Mouse (Mus musculus): ENCODE measurements at regions not wholly inside any gene's neighbourhood (a gene's known extent, or its start where the extent isn't known, plus 50 kb on each side); places are given as distances from the start of the nearest gene placed in this dataset.
A peak's percentile ranks its signal among the peaks of the same experiment; 100 is the strongest.

- H3K27me3 ChIP-seq (replicated peaks), result no peaks in the 10 kb centered on the region
Observed at GRCm38 (mm10) chr15:63665517-63665916, 179.5 kb downstream of the Gsdmc2 start.

GRCm38 (mm10) chr15:63664877-63665276 is 180.1 kb downstream of the Gsdmc2 start:
- no peak overlapping the region for H3K4me2 ChIP-seq
- no peaks in the 10 kb centered on the region for H3K27me3 ChIP-seq (replicated peaks)
- H3K4me3 ChIP-seq, result no peak overlapping the region
- ATAC-seq, result no peak
- H3K9me3 ChIP-seq (replicated peaks), result no peaks in the 10 kb centered on the region
- H3K27ac ChIP-seq, result no peak overlapping the region
- H3K4me1 ChIP-seq, result 0 out of 2 replicates have a peak, but pooled peaks cover 4% of the 10 kb centered on the region
- no peaks in the 10 kb centered on the region for H3K36me3 ChIP-seq
- no peak overlapping the region for H3K9ac ChIP-seq
- WGBS (ENCODE audit: insufficient replicate concordance), result 67% methylated on average over 2 of the region's 2 CpGs

More at GRCm38 (mm10) chr15:63665517-63665916, 179.5 kb downstream of the Gsdmc2 start:
- H3K4me3 ChIP-seq, result no peak overlapping the region
- H3K4me1 ChIP-seq, result 0 out of 2 replicates have a peak, but pooled peaks cover 4% of the 10 kb centered on the region
- no peak for ATAC-seq
- H3K36me3 ChIP-seq, result no peaks in the 10 kb centered on the region
- H3K4me2 ChIP-seq, result no peak overlapping the region
- H3K9ac ChIP-seq, result no peak overlapping the region
- H3K9me3 ChIP-seq (replicated peaks), result no peaks in the 10 kb centered on the region
- H3K27ac ChIP-seq, result no peak overlapping the region
- 57% methylated on average over 4 of the region's 4 CpGs for WGBS (ENCODE audit: insufficient replicate concordance)

- Histone ChIP-seq H3K9ac (no peak overlapping the region), H3K27ac (no peak overlapping the region), H3K9me3 (replicated peaks) (no peaks in the 10 kb centered on the region), H3K4me1 (peaks cover 17% of the 10 kb centered on the region), H3K36me3 (no peaks in the 10 kb centered on the region), H3K27me3 (replicated peaks) (no peaks in the 10 kb centered on the region), H3K4me2 (no peak overlapping the region), H3K4me3 (no peak overlapping the region)
- WGBS (ENCODE audit: insufficient replicate concordance), result 64% methylated on average over 3 of the region's 3 CpGs
- ATAC-seq, result no peak
Observed at GRCm38 (mm10) chr15:63662183-63662582, 182.8 kb downstream of the Gsdmc2 start.

- Histone ChIP-seq H3K9ac (no peak overlapping the region), H3K4me1 (peaks cover 24% of the 10 kb centered on the region), H3K27me3 (replicated peaks) (no peaks in the 10 kb centered on the region), H3K27ac (peak overlapping the region; percentile 53), H3K4me2 (no peak overlapping the region), H3K4me3 (no peak overlapping the region), H3K9me3 (replicated peaks) (no peaks in the 10 kb centered on the region), H3K36me3 (no peaks in the 10 kb centered on the region)
- 0 out of 2 replicates have a peak, but pooled peaks have one; percentile 30 for ATAC-seq
- 26% methylated on average over 9 of the region's 9 CpGs for WGBS (ENCODE audit: insufficient replicate concordance)
Observed at GRCm38 (mm10) chr15:63658031-63658521, 186.9 kb downstream of the Gsdmc2 start.

GRCm38 (mm10) chr15:63652216-63652961 is 192.6 kb downstream of the Gsdmc2 start:
- Histone ChIP-seq H3K4me2 (no peak overlapping the region), H3K36me3 (no peaks in the 10 kb centered on the region), H3K9me3 (replicated peaks) (no peaks in the 10 kb centered on the region), H3K4me3 (no peak overlapping the region), H3K4me1 (peaks cover 32% of the 10 kb centered on the region), H3K27ac (no peak overlapping the region), H3K9ac (no peak overlapping the region), H3K27me3 (replicated peaks) (no peaks in the 10 kb centered on the region)
- ATAC-seq, result peak; percentile 20; the same call in 1 of the 2 replicates
- 24% methylated on average over 11 of the region's 11 CpGs for WGBS (ENCODE audit: insufficient replicate concordance)

DNA sequence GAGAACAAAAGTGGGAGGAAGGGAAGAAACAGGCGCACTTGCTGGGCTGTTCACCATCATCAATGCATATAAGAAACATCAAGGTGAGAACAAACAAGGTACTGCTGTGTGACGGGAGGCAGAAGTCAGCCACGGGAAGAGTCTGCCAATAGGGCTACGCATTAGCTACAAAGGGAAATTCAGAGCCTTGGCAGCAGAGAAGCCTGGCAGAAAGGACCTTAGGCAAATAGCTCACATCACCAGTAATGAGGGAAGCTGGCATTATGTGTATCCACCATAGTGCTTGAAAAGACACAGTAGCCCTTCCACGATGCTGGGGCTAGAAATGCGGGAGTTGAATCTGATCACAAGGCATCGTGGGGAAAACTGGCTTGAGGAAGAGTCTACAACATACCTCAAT is 193.9 kb downstream of the Gsdmc2 start:
- WGBS (ENCODE audit: insufficient replicate concordance), result 82% methylated on average over 7 of the region's 7 CpGs
- Histone ChIP-seq H3K27me3 (replicated peaks) (no peaks in the 10 kb centered on the region), H3K9ac (no peak overlapping the region), H3K27ac (no peak overlapping the region), H3K36me3 (no peaks in the 10 kb centered on the region), H3K4me2 (no peak overlapping the region), H3K4me1 (peaks cover 24% of the 10 kb centered on the region), H3K9me3 (replicated peaks) (no peaks in the 10 kb centered on the region), H3K4me3 (no peak overlapping the region)
- ATAC-seq, result no peak

- peak overlapping the region; percentile 35; the same call in 1 of the 2 replicates for H3K9ac ChIP-seq
- peaks cover 23% of the 10 kb centered on the region for H3K4me1 ChIP-seq
- peak overlapping the region; percentile 15; the same call in 1 of the 2 replicates for H3K4me3 ChIP-seq
- H3K27ac ChIP-seq, result peak overlapping the region; percentile 37; the same call in 1 of the 2 replicates
- peak; percentile 71 for ATAC-seq
- 23% methylated on average over 12 of the region's 12 CpGs for WGBS (ENCODE audit: insufficient replicate concordance)
- no peaks in the 10 kb centered on the region for H3K9me3 ChIP-seq (replicated peaks)
- no peaks in the 10 kb centered on the region for H3K27me3 ChIP-seq (replicated peaks)
- peak overlapping the region; percentile 50 for H3K4me2 ChIP-seq
- H3K36me3 ChIP-seq, result no peaks in the 10 kb centered on the region
Observed at GRCm38 (mm10) chr15:63648142-63648989, 196.6 kb downstream of the Gsdmc2 start.

DNA sequence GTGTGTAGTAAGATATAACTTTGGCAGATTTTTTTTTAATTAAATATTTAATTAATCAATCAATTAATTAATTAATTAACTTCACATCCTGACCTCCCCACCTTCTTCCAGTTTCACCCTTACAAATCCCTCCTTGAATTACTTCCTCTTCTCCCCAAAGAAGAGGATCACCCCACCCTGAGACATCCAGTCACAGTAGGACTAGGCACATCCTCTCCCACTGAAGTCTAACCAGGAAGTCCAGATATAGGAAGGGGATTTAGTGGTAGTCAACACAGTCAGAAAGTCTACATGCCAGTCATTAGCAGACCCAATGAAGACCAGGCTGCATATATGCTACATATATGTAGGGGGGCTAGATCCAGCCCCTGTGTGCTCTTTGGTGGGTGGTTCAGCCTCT is 220.2 kb downstream of the Gsdmc2 start:
- no peak for ATAC-seq
- H3K4me2 ChIP-seq, result no peak overlapping the region
- no peaks in the 10 kb centered on the region for H3K27me3 ChIP-seq (replicated peaks)
- no peak overlapping the region for H3K4me3 ChIP-seq
- no peaks in the 10 kb centered on the region for H3K36me3 ChIP-seq
- no peaks in the 10 kb centered on the region for H3K4me1 ChIP-seq
- H3K9ac ChIP-seq, result no peak overlapping the region
- H3K9me3 ChIP-seq (replicated peaks), result no peaks in the 10 kb centered on the region
- no peak overlapping the region for H3K27ac ChIP-seq

DNA sequence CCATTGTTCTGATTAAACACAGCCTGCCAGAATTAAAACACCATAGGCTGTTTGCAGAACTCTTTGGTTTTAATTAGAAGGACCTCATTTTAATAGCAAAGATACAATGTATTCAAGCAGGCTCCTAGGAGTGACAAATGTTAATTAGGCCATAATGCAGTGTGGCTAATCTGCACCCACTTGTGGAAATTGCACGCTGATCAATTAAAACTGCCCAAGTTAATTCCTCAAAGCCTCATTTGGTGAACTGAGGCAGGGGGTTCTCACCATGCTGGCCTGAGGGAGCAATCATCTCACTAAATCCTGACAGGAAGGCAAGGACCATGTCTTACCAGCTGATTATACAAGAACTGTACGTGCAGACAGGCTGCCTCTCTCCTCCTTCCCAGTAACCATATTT is 220.7 kb downstream of the Gsdmc2 start:
- Histone ChIP-seq H3K4me2 (no peak overlapping the region), H3K9ac (no peak overlapping the region), H3K9me3 (replicated peaks) (no peaks in the 10 kb centered on the region), H3K4me1 (no peaks in the 10 kb centered on the region), H3K4me3 (no peak overlapping the region), H3K27me3 (replicated peaks) (no peaks in the 10 kb centered on the region), H3K27ac (no peak overlapping the region), H3K36me3 (no peaks in the 10 kb centered on the region)
- no peak for ATAC-seq
- WGBS (ENCODE audit: insufficient replicate concordance), result 67% methylated on average over 2 of the region's 2 CpGs

DNA sequence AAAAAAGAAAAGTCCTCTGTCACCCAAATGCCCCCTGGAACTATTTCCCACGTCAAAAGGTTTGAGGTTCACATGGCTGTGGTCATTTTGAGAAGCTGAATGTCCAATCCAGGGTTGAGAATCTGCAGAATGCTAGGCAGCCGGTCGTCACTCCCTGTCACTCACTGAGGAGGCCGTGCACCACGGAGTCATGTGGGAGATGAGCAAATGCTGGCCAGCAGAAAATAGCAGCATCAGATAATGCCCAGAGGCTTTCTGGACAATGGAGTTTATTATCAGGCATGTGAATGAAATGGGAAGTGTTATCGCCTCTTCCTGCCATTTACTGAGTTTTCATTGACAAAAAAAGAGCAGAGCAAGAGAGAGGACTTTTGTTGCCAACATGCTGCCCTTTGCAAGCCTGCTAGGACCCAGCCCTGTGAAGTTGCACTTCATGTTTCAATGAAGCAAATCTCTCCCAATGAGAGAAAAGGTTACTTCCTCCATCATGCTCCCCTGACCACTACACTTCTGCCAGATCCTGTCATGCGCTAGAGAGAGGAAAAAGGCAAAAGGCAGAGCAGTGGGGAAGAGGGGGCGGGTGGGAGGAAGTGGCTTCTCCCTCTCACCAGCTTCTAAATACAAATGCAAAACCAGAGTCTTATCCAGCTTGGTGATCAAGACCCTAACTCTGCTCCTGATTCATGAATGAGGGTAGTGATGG is 228.3 kb downstream of the Gsdmc2 start:
- H3K9me3 ChIP-seq (replicated peaks), result no peaks in the 10 kb centered on the region
- H3K4me2 ChIP-seq, result no peak overlapping the region
- H3K27me3 ChIP-seq (replicated peaks), result no peaks in the 10 kb centered on the region
- no peak overlapping the region for H3K9ac ChIP-seq
- H3K36me3 ChIP-seq, result no peaks in the 10 kb centered on the region
- WGBS (ENCODE audit: insufficient replicate concordance), result 15% methylated on average over 8 of the region's 8 CpGs
- H3K4me3 ChIP-seq, result no peak overlapping the region
- H3K4me1 ChIP-seq, result peaks cover 6% of the 10 kb centered on the region
- no peak for ATAC-seq
- no peak overlapping the region for H3K27ac ChIP-seq

DNA sequence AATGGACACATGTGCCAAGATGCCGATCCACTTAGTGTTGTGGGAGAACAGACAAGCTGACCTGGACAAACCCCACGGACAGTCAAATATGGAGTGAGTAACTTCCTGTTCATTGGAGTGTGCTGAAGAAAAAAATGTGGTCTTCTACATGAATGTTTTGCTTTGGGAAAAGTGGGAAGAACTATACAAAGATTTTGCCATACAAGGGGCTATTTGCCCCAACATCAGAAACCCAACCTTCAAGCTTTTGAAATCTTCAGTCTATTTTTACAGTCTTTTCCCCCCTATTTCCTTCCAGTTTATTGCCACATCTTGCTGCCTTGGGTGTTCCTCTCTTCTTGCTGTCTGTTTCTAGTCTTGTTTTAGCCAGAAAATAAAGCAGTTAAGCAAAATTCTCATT is 230.8 kb downstream of the Gsdmc2 start:
- H3K27ac ChIP-seq, result no peak overlapping the region
- WGBS (ENCODE audit: insufficient replicate concordance), result 54% methylated on average over 2 of the region's 2 CpGs
- H3K4me2 ChIP-seq, result no peak overlapping the region
- no peak overlapping the region for H3K4me3 ChIP-seq
- H3K36me3 ChIP-seq, result no peaks in the 10 kb centered on the region
- H3K27me3 ChIP-seq (replicated peaks), result no peaks in the 10 kb centered on the region
- no peak overlapping the region for H3K9ac ChIP-seq
- H3K9me3 ChIP-seq (replicated peaks), result no peaks in the 10 kb centered on the region
- peaks cover 6% of the 10 kb centered on the region for H3K4me1 ChIP-seq
- ATAC-seq, result no peak

Data from liver, embryonic 12.5 days (tissue).